Mouse (Mus musculus) kidney, postnatal 36 days (tissue): ENCODE results near the gene Olfr585.

Experiments used
- DNase-seq, 2 experiments: peaks; one replicate each; pipeline ENCODE4 v3.0.0; 2021 to 2022; ENCODE audit warnings: mixed read lengths in 2 of 2

Olfr585 gene

GRCm38 (mm10) chr7:103097420-103097819 is at the start of gene Olfr585:
Gene Olfr585, plus strand, starts transcription at chr7:103097720.
- DNase-seq: no peak

- no peak for DNase-seq
Measured at GRCm38 (mm10) chr7:103051000-103051399, 46.5 kb upstream of the Olfr585 start, which contains the start of gene Olfr583. Gene Olfr583, plus strand, starts transcription at chr7:103051300.

GRCm38 (mm10) chr7:103081585-103081984 is 15.9 kb upstream of the Olfr585 start, which contains the start of gene Olfr584:
Gene Olfr584, plus strand, starts transcription at chr7:103081885.
- no peak for DNase-seq

GRCm38 (mm10) chr7:103119406-103119805 is 21.9 kb downstream of the Olfr585 start:
- peak in 1 of 2 experiments; percentile 6 for DNase-seq

- no peak for DNase-seq
Measured at GRCm38 (mm10) chr7:103125538-103125937, 28.0 kb downstream of the Olfr585 start, which contains the start of gene Olfr586. Gene Olfr586, minus strand, starts transcription at chr7:103125638.

GRCm38 (mm10) chr7:103140579-103140978 is 43.1 kb downstream of the Olfr585 start, which contains the start of gene Olfr588-ps1:
Gene Olfr588-ps1, plus strand, starts transcription at chr7:103140879.
- DNase-seq: no peak
